Mouse (Mus musculus): ENCODE results near the gene Galnt2. TPM values are rescaled to one million over a fixed set of nuclear protein-coding genes. Genes with fewer than 3 reads are reported as not detected.

Gene Galnt2
- polyA plus RNA-seq, 1 experiment from 2014 or later: 70.0 TPM

GRCm38 (mm10) chr8:124294900-124295299 is 63.7 kb downstream of the Galnt2 start:
- Histone ChIP-seq H3K27ac (replicated peaks; ENCODE audit: low read depth, low read length) (no peak overlapping the region), H3K9ac (ENCODE audit: low read depth, low read length) (no peak overlapping the region), H3K4me1 (ENCODE audit: control insufficient read depth, insufficient read depth, low read length) (peaks cover 26% of the 10 kb centered on the region), H3K4me2 (ENCODE audit: low read depth, low read length) (no peak overlapping the region), H3K36me3 (ENCODE audit: control insufficient read depth, insufficient read depth, low read length) (peaks cover 6% of the 10 kb centered on the region; the same call in 1 of the 2 replicates), H3K4me3 (ENCODE audit: low read depth, low read length) (no peak overlapping the region), H3K27me3 (replicated peaks; ENCODE audit: control insufficient read depth, insufficient read depth, low read length) (no peaks in the 10 kb centered on the region), H3K9me3 (ENCODE audit: control insufficient read depth, low read length) (no peaks in the 10 kb centered on the region)
- DNase-seq (ENCODE audit: low spot score) (no peak), ATAC-seq (ENCODE audit: low read depth) (no peak)
- WGBS: 72% methylated on average over 10 of the region's 10 CpGs

- H3K4me2 ChIP-seq (ENCODE audit: low read depth, low read length): no peak overlapping the region
- DNase-seq (ENCODE audit: low spot score) (no peak), ATAC-seq (ENCODE audit: low read depth) (no peak)
- no peak overlapping the region for H3K4me3 ChIP-seq (ENCODE audit: low read depth, low read length)
- H3K9me3 ChIP-seq (ENCODE audit: control insufficient read depth, low read length): no peaks in the 10 kb centered on the region
- H3K4me1 ChIP-seq (ENCODE audit: control insufficient read depth, insufficient read depth, low read length): peaks cover 26% of the 10 kb centered on the region
- H3K27ac ChIP-seq (replicated peaks; ENCODE audit: low read depth, low read length): no peak overlapping the region
- no peaks in the 10 kb centered on the region for H3K27me3 ChIP-seq (replicated peaks; ENCODE audit: control insufficient read depth, insufficient read depth, low read length)
- H3K36me3 ChIP-seq (ENCODE audit: control insufficient read depth, insufficient read depth, low read length): peaks cover 6% of the 10 kb centered on the region; the same call in 1 of the 2 replicates
- H3K9ac ChIP-seq (ENCODE audit: low read depth, low read length): no peak overlapping the region
- WGBS: 86% methylated on average over 6 of the region's 6 CpGs
Measured at GRCm38 (mm10) chr8:124295357-124295756, 64.2 kb downstream of the Galnt2 start.

- Histone ChIP-seq H3K27ac (replicated peaks; ENCODE audit: low read depth, low read length) (no peak overlapping the region), H3K4me3 (ENCODE audit: low read depth, low read length) (no peak overlapping the region), H3K4me1 (ENCODE audit: control insufficient read depth, insufficient read depth, low read length) (peaks cover 7% of the 10 kb centered on the region), H3K27me3 (replicated peaks; ENCODE audit: control insufficient read depth, insufficient read depth, low read length) (no peaks in the 10 kb centered on the region), H3K9me3 (ENCODE audit: control insufficient read depth, low read length) (no peaks in the 10 kb centered on the region), H3K9ac (ENCODE audit: low read depth, low read length) (no peak overlapping the region), H3K36me3 (ENCODE audit: control insufficient read depth, insufficient read depth, low read length) (peaks cover 15% of the 10 kb centered on the region; the same call in 1 of the 2 replicates), H3K4me2 (ENCODE audit: low read depth, low read length) (no peak overlapping the region)
- DNase-seq (ENCODE audit: low spot score) (no peak), ATAC-seq (ENCODE audit: low read depth) (no peak)
- WGBS: 77% methylated on average over 4 of the region's 4 CpGs
Measured at GRCm38 (mm10) chr8:124301512-124301911, 70.3 kb downstream of the Galnt2 start.

GRCm38 (mm10) chr8:124301935-124302555 is 70.9 kb downstream of the Galnt2 start:
- Histone ChIP-seq H3K4me2 (ENCODE audit: low read depth, low read length) (no peak overlapping the region), H3K4me3 (ENCODE audit: low read depth, low read length) (no peak overlapping the region), H3K36me3 (ENCODE audit: control insufficient read depth, insufficient read depth, low read length) (peaks cover 15% of the 10 kb centered on the region; the same call in 1 of the 2 replicates), H3K9me3 (ENCODE audit: control insufficient read depth, low read length) (no peaks in the 10 kb centered on the region), H3K27me3 (replicated peaks; ENCODE audit: control insufficient read depth, insufficient read depth, low read length) (no peaks in the 10 kb centered on the region), H3K27ac (replicated peaks; ENCODE audit: low read depth, low read length) (no peak overlapping the region), H3K4me1 (ENCODE audit: control insufficient read depth, insufficient read depth, low read length) (peaks cover 13% of the 10 kb centered on the region), H3K9ac (ENCODE audit: low read depth, low read length) (no peak overlapping the region)
- DNase-seq (ENCODE audit: low spot score) (no peak), ATAC-seq (ENCODE audit: low read depth) (no peak)
- 91% methylated on average over 7 of the region's 7 CpGs for WGBS

- DNase-seq (ENCODE audit: low spot score) (no peak), ATAC-seq (ENCODE audit: low read depth) (no peak)
- Histone ChIP-seq H3K9ac (ENCODE audit: low read depth, low read length) (no peak overlapping the region), H3K27ac (replicated peaks; ENCODE audit: low read depth, low read length) (no peak overlapping the region), H3K9me3 (ENCODE audit: control insufficient read depth, low read length) (no peaks in the 10 kb centered on the region), H3K4me2 (ENCODE audit: low read depth, low read length) (no peak overlapping the region), H3K4me3 (ENCODE audit: low read depth, low read length) (no peak overlapping the region), H3K27me3 (replicated peaks; ENCODE audit: control insufficient read depth, insufficient read depth, low read length) (no peaks in the 10 kb centered on the region), H3K4me1 (ENCODE audit: control insufficient read depth, insufficient read depth, low read length) (peaks cover 17% of the 10 kb centered on the region), H3K36me3 (ENCODE audit: control insufficient read depth, insufficient read depth, low read length) (peaks cover 13% of the 10 kb centered on the region)
- WGBS: 85% methylated on average over 15 of the region's 15 CpGs
Measured at GRCm38 (mm10) chr8:124303211-124303902, 72.2 kb downstream of the Galnt2 start.

- peaks cover 13% of the 10 kb centered on the region for H3K36me3 ChIP-seq (ENCODE audit: control insufficient read depth, insufficient read depth, low read length)
- no peak for DNase-seq (ENCODE audit: low spot score)
- peaks cover 17% of the 10 kb centered on the region for H3K4me1 ChIP-seq (ENCODE audit: control insufficient read depth, insufficient read depth, low read length)
- no peaks in the 10 kb centered on the region for H3K27me3 ChIP-seq (replicated peaks; ENCODE audit: control insufficient read depth, insufficient read depth, low read length)
- no peak overlapping the region for H3K4me2 ChIP-seq (ENCODE audit: low read depth, low read length)
- no peak overlapping the region for H3K27ac ChIP-seq (replicated peaks; ENCODE audit: low read depth, low read length)
- no peak overlapping the region for H3K9ac ChIP-seq (ENCODE audit: low read depth, low read length)
- ATAC-seq (ENCODE audit: low read depth): no peak
- H3K9me3 ChIP-seq (ENCODE audit: control insufficient read depth, low read length): no peaks in the 10 kb centered on the region
- no peak overlapping the region for H3K4me3 ChIP-seq (ENCODE audit: low read depth, low read length)
- WGBS: 75% methylated on average over 4 of the region's 4 CpGs
Measured at GRCm38 (mm10) chr8:124304141-124304540, 73.0 kb downstream of the Galnt2 start.

- ATAC-seq (ENCODE audit: low read depth) (peak; percentile 66; the same call in 1 of the 2 replicates), DNase-seq (ENCODE audit: low spot score) (peak; percentile 68)
- Histone ChIP-seq H3K27me3 (replicated peaks; ENCODE audit: control insufficient read depth, insufficient read depth, low read length) (no peaks in the 10 kb centered on the region), H3K4me3 (ENCODE audit: low read depth, low read length) (no peak overlapping the region), H3K27ac (replicated peaks; ENCODE audit: low read depth, low read length) (peak overlapping the region; percentile 70; the same call in 1 of the 2 replicates), H3K4me1 (ENCODE audit: control insufficient read depth, insufficient read depth, low read length) (peaks cover 17% of the 10 kb centered on the region), H3K4me2 (ENCODE audit: low read depth, low read length) (no peak overlapping the region), H3K36me3 (ENCODE audit: control insufficient read depth, insufficient read depth, low read length) (peaks cover 20% of the 10 kb centered on the region), H3K9ac (ENCODE audit: low read depth, low read length) (no peak overlapping the region), H3K9me3 (ENCODE audit: control insufficient read depth, low read length) (no peaks in the 10 kb centered on the region)
- WGBS: 25% methylated on average over 7 of the region's 7 CpGs
Measured at GRCm38 (mm10) chr8:124306574-124306973, 75.4 kb downstream of the Galnt2 start.

GRCm38 (mm10) chr8:124307700-124308099 is 76.5 kb downstream of the Galnt2 start:
- peaks cover 20% of the 10 kb centered on the region for H3K36me3 ChIP-seq (ENCODE audit: control insufficient read depth, insufficient read depth, low read length)
- WGBS: 83% methylated on average over 10 of the region's 10 CpGs
- H3K9ac ChIP-seq (ENCODE audit: low read depth, low read length): no peak overlapping the region
- H3K9me3 ChIP-seq (ENCODE audit: control insufficient read depth, low read length): no peaks in the 10 kb centered on the region
- ATAC-seq (ENCODE audit: low read depth): no peak
- no peak for DNase-seq (ENCODE audit: low spot score)
- no peak overlapping the region; the same call in 1 of the 2 replicates for H3K27ac ChIP-seq (replicated peaks; ENCODE audit: low read depth, low read length)
- peaks cover 17% of the 10 kb centered on the region for H3K4me1 ChIP-seq (ENCODE audit: control insufficient read depth, insufficient read depth, low read length)
- no peak overlapping the region for H3K4me3 ChIP-seq (ENCODE audit: low read depth, low read length)
- no peak overlapping the region for H3K4me2 ChIP-seq (ENCODE audit: low read depth, low read length)
- H3K27me3 ChIP-seq (replicated peaks; ENCODE audit: control insufficient read depth, insufficient read depth, low read length): no peaks in the 10 kb centered on the region
